Mouse (Mus musculus): ENCODE measurements at regions not wholly inside any gene's neighbourhood (a gene's known extent, or its start where the extent isn't known, plus 50 kb on each side); places are given as distances from the start of the nearest gene placed in this dataset.

DNA sequence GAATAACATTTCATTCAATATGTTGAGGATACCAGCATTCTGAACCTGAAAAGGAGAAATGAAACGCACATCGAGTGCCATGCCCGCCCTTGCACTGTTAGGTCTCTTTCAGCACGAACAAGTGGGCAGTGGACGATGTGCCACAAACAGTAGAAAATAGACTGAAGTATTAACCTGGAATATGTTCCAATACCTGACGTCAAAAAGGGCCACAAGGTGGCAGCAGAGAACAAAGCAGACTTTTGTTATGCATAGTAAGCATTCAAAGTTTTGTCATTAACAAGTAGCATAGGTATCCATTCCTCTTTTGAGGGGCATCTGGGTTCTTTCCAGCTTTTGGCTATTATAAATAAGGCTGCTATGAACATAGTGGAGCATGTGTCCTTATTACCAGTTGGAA, 63.5 kb upstream of the D330045A20Rik start:
- no peak for TF ChIP-seq CTCF (IDR thresholded peaks at IDR 0.05; ENCODE audit: insufficient read depth, low read length)
- no peak for TF ChIP-seq POLR2A (IDR thresholded peaks at IDR 0.05; ENCODE audit: borderline replicate concordance, extremely low read depth, low read depth, low read length)
